Comparison of ENCODE assay signal across 9 mouse cellular contexts in the genomic region with DNA sequence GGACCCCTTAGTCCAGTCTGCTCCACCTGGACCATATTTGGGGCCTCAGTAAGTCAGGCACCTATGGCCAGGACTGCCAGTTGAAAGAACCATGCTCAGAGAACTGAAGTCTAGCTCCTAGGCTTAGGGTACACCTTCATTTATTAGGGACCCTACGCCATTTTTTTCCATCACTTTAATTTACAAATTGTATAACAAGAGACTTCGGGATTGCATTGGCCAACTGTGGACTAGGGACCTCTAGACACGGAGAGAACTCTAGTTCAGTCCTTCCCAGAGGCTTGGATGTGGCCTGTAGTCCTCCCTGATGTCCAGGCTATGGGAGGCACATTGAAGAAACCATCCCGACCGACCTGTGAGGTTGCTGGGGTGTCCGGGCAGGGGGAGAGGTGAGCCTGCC. TPM values are rescaled to one million over a fixed set of nuclear protein-coding genes. Genes with fewer than 3 reads are reported as not detected.
DNase-seq lines count a peak whose midpoint lies in the region; ATAC-seq and TF ChIP-seq lines count a peak whose summit lies in the region.
"Had no signal": no experiment of that assay in that cellular context is flagged by ENCODE, and none has a peak within 500 bp of the region (broad histone marks: within the 10 kb centered on the region; RNA-seq: fewer than 3 reads in every experiment).

A gene (minus strand): TSS at position 101 of the 400 bp plus-strand sequence.

- H3K36me3 ChIP-seq in embryonic facial prominence, embryonic 14.5 days (ENCODE audit: control insufficient read depth, insufficient read depth, low read length): no peaks in the 10 kb centered on the region
- no peaks in the 10 kb centered on the region for H3K36me3 ChIP-seq in hindbrain, postnatal 0 days (ENCODE audit: insufficient read depth, low read length)
- no peaks in the 10 kb centered on the region for H3K36me3 ChIP-seq in midbrain, embryonic 16.5 days (ENCODE audit: control insufficient read depth, insufficient read depth, low read length)

- no peak for TF ChIP-seq CTCF in layer of hippocampus, adult 2 months (conservative IDR thresholded peaks at IDR 0.05)
- no peak for TF ChIP-seq CTCF in hindbrain, postnatal 0 days (IDR thresholded peaks at IDR 0.05; ENCODE audit: low read depth)

- 72% methylated on average over 6 of the region's 6 CpGs for WGBS in embryonic facial prominence, embryonic 14.5 days
- WGBS in hindbrain, postnatal 0 days: 78% methylated on average over 6 of the region's 6 CpGs
- WGBS in midbrain, embryonic 16.5 days: 71% methylated on average over 6 of the region's 6 CpGs

- no peak within 1 kb of the TSS for H3K27ac ChIP-seq in layer of hippocampus, adult 2 months
- no peak within 1 kb of the TSS for H3K27ac ChIP-seq in embryonic facial prominence, embryonic 14.5 days (replicated peaks; ENCODE audit: low read depth, low read length)
- H3K27ac ChIP-seq in hindbrain, postnatal 0 days: no peak within 1 kb of the TSS
- H3K27ac ChIP-seq in midbrain, embryonic 16.5 days (ENCODE audit: low read length): no peak within 1 kb of the TSS

- no peaks in the 10 kb centered on the region for H3K9me3 ChIP-seq in embryonic facial prominence, embryonic 14.5 days (ENCODE audit: control insufficient read depth, low read length)
- H3K9me3 ChIP-seq in hindbrain, postnatal 0 days (ENCODE audit: low read length): no peaks in the 10 kb centered on the region
- H3K9me3 ChIP-seq in midbrain, embryonic 16.5 days (replicated peaks; ENCODE audit: control insufficient read depth, low read length, poor library complexity, severe bottlenecking): no peaks in the 10 kb centered on the region

- peaks cover 6% of the 10 kb centered on the region; the same call in 1 of the 2 replicates for H3K4me1 ChIP-seq in embryonic facial prominence, embryonic 14.5 days (ENCODE audit: control insufficient read depth, insufficient read depth, low read length)
- 0 out of 2 replicates have a peak, but pooled peaks cover 6% of the 10 kb centered on the region for H3K4me1 ChIP-seq in hindbrain, postnatal 0 days (ENCODE audit: insufficient read depth, low read length)
- H3K4me1 ChIP-seq in midbrain, embryonic 16.5 days (ENCODE audit: control insufficient read depth, insufficient read depth, low read length): peaks cover 2% of the 10 kb centered on the region

- peak within 1 kb of the TSS; percentile 60 for H3K4me3 ChIP-seq in layer of hippocampus, adult 2 months
- H3K4me3 ChIP-seq in embryonic facial prominence, embryonic 14.5 days (ENCODE audit: low read depth, low read length): peak within 1 kb of the TSS; percentile 47
- H3K4me3 ChIP-seq in hindbrain, postnatal 0 days (ENCODE audit: low read length): peak within 1 kb of the TSS; percentile 43
- H3K4me3 ChIP-seq in midbrain, embryonic 16.5 days (ENCODE audit: low read depth, low read length): peak within 1 kb of the TSS; percentile 50

- peak within 1 kb of the TSS; percentile 65 for H3K9ac ChIP-seq in embryonic facial prominence, embryonic 14.5 days (ENCODE audit: low read depth, low read length)
- peak within 1 kb of the TSS; percentile 53 for H3K9ac ChIP-seq in hindbrain, postnatal 0 days (replicated peaks; ENCODE audit: low read length)
- H3K9ac ChIP-seq in midbrain, embryonic 16.5 days (ENCODE audit: low read depth, low read length): peak within 1 kb of the TSS; percentile 67

- peaks cover 39% of the 10 kb centered on the region for H3K27me3 ChIP-seq in embryonic facial prominence, embryonic 14.5 days (replicated peaks; ENCODE audit: control insufficient read depth, insufficient read depth, low read length)
- H3K27me3 ChIP-seq in hindbrain, postnatal 0 days (ENCODE audit: insufficient read depth, low read length): 0 out of 2 replicates have a peak, but pooled peaks cover 19% of the 10 kb centered on the region
- peaks cover 28% of the 10 kb centered on the region for H3K27me3 ChIP-seq in midbrain, embryonic 16.5 days (ENCODE audit: control insufficient read depth, insufficient read depth, low read depth, low read length)

- intact Hi-C loops in left cerebral cortex, postnatal 14 days (cut with DNase I): no loop called here

- no peak for ATAC-seq in embryonic facial prominence, embryonic 14.5 days (ENCODE audit: low read depth)
- ATAC-seq in hindbrain, postnatal 0 days: no peak
- no peak for ATAC-seq in midbrain, embryonic 16.5 days

- peak within 1 kb of the TSS; percentile 89 for H3K4me2 ChIP-seq in embryonic facial prominence, embryonic 14.5 days (ENCODE audit: low read depth, low read length)
- H3K4me2 ChIP-seq in hindbrain, postnatal 0 days (ENCODE audit: low read depth, low read length): peak within 1 kb of the TSS; percentile 63
- peak within 1 kb of the TSS; percentile 89 for H3K4me2 ChIP-seq in midbrain, embryonic 16.5 days (ENCODE audit: low read length)

- DNase-seq in layer of hippocampus, adult 2 months (ENCODE audit: low spot score in 2 of 2): no peak
- DNase-seq in layer of hippocampus, adult 11-12 months (ENCODE audit: low spot score): no peak
- no peak for DNase-seq in embryonic facial prominence, embryonic 14.5 days (ENCODE audit: low spot score)
- DNase-seq in hindbrain, postnatal 0 days (ENCODE audit: low spot score): no peak
- DNase-seq in cerebellum, postnatal 14 days: no peak
- no peak for DNase-seq in left cerebral cortex, postnatal 14 days (ENCODE audit: low spot score in 2 of 2)
- DNase-seq in right cerebral cortex, postnatal 36 days (ENCODE audit: low spot score in 2 of 2): no peak
- DNase-seq: lung, postnatal 14 days had no signal

RNA-seq across cellular contexts. Expression of the gene that starts here (rescaled TPM):
- under 1 TPM in 1 of 2 experiments, not detected in 1; 0.64 TPM for total RNA-seq in layer of hippocampus, adult 2 months (2021)
- polyA plus RNA-seq in embryonic facial prominence, embryonic 14.5 days (2014; fragmentation: Nextera tagmentation; extraction: Ambion mirVana): 0.21 and 0.35 TPM in 2 replicates
- 0.32 and 0.52 TPM in 2 replicates for total RNA-seq in hindbrain, postnatal 0 days (2014; rRNA removed)
- 0.63 and 0.83 TPM in 2 replicates for polyA plus RNA-seq in hindbrain, postnatal 0 days (2015; fragmentation: Nextera tagmentation; extraction: Ambion mirVana)
- 0.16 and 0.29 TPM in 2 replicates for polyA plus RNA-seq in midbrain, embryonic 16.5 days (2015; fragmentation: Nextera tagmentation; extraction: Ambion mirVana)
- under 1 TPM; 0.37 to 0.78 TPM for total RNA-seq in left cerebral cortex, postnatal 14 days (2021)
